Mouse (Mus musculus) intestine, embryonic 16.5 days (tissue): ENCODE measurements around the gene Lhx8. TPM values are rescaled to one million over a fixed set of nuclear protein-coding genes. Genes with fewer than 3 reads are reported as not detected.

Source experiments
- ATAC-seq: fragments of 200-750 bp; cut with Nextera tagmentation; 2 replicates; pipeline ENCODE4 v1.8.0; 2017; ENCODE audit warnings: moderate TSS enrichment, moderate library complexity
- H3K27ac ChIP-seq: fragments of 300-500 bp; sonication (generic); 2 replicates; pipeline ENCODE4 v1.5.1; 2014; ENCODE audit warnings: mild to moderate bottlenecking, low read length
- H3K27me3 ChIP-seq: fragments of 300-500 bp; sonication (generic); replicated peaks from 2 replicates; pipeline ENCODE4 v1.6.1; 2014; ENCODE audit warnings: low read length, control low read depth, mixed read lengths; ENCODE audit not compliant: control insufficient read depth, insufficient read depth
- H3K36me3 ChIP-seq: fragments of 300-500 bp; sonication (generic); 2 replicates; pipeline ENCODE4 v1.6.1; 2014; ENCODE audit warnings: low read length, control low read depth; ENCODE audit not compliant: control insufficient read depth, insufficient read depth
- H3K4me1 ChIP-seq: fragments of 300-500 bp; sonication (generic); 2 replicates; pipeline ENCODE4 v1.6.1; 2014; ENCODE audit warnings: low read length, control low read depth, mixed read lengths; ENCODE audit not compliant: control insufficient read depth, insufficient read depth
- H3K4me2 ChIP-seq: fragments of 300-500 bp; sonication (generic); 2 replicates; pipeline ENCODE4 v1.6.1; 2014; ENCODE audit warnings: low read depth, low read length, control low read depth
- H3K4me3 ChIP-seq: fragments of 300-500 bp; sonication (generic); 2 replicates; pipeline ENCODE4 v1.5.1; 2014; ENCODE audit warnings: mild to moderate bottlenecking, low read length
- H3K9ac ChIP-seq: fragments of 300-500 bp; sonication (generic); 2 replicates; pipeline ENCODE4 v1.6.1; 2014; ENCODE audit warnings: low read depth, low read length
- H3K9me3 ChIP-seq: fragments of 300-500 bp; sonication (generic); 2 replicates; pipeline ENCODE4 v1.6.1; 2016; ENCODE audit warnings: low read length, control low read depth; ENCODE audit not compliant: control insufficient read depth
- WGBS: fragments of 180-500 bp; shearing (Covaris S2); extraction: QIAGEN DNeasy Blood & Tissue Kit; methylation state at CpG from one replicate; pipeline ENCODE4 v1.1.7; 2014; 5-methylcytosine and 5-hydroxymethylcytosine counted together
- polyA plus RNA-seq: library from polyadenylated mRNA; unstranded; fragments of >200 nt; fragmentation: Nextera tagmentation; extraction: Ambion mirVana; gene quantifications from 2 replicates; pipeline ENCODE4 v1.2.1, GENCODE M21; 2015

The Lhx8 gene
- polyA plus RNA-seq, 1 experiment from 2014 or later = not detected

DNA sequence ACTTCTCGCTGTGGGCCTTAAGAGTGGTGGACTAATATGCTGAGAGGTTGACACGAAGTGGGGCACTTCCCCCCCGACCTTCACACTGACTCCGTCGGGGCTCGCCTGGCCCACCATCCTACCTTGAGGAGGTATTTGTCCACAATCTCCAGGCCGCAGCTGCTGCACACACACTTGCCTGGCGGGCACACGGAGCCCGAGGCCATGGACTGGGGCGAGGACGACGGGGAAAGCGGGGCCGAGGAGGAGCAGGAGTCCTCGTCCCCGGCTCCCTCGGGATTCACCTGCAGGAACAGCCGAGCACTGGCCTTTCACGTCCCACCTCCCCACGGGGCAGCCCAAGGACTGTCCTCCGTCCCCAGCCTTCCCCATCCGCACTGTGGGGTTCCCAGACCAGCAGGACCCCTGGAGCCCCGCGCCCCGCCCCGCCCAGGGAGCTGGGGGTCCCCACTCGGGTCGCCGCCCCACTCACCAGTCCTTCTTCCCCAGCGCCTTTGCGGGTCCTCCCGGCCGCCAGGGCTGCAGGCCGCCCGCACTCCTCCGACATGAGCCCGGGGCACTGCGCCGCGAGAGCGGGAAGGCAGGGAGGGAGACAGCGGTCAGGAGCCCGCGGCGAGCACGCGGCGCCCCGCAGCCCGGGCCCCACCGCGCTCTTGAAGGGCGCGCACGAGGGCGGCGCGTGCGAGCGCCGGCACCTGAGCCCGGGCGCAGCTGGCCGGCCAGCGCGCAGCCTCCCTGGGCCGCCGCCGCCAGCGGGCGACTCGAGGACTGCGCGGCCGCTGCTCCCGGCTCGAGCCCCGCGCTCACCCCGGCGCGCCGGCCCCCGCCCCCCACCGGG lies 2.4 kb downstream of the Lhx8 start:
- Histone ChIP-seq H3K27ac (no peak overlapping the region), H3K9ac (no peak overlapping the region), H3K27me3 (peaks cover 73% of the 10 kb centered on the region), H3K4me3 (peak overlapping the region; percentile 41), H3K36me3 (no peaks in the 10 kb centered on the region), H3K4me2 (peak overlapping the region; percentile 59), H3K9me3 (no peaks in the 10 kb centered on the region), H3K4me1 (peaks cover 14% of the 10 kb centered on the region)
- peak; percentile 76 for ATAC-seq
- under 1% methylated on average over 80 of the region's 86 CpGs for WGBS

DNA sequence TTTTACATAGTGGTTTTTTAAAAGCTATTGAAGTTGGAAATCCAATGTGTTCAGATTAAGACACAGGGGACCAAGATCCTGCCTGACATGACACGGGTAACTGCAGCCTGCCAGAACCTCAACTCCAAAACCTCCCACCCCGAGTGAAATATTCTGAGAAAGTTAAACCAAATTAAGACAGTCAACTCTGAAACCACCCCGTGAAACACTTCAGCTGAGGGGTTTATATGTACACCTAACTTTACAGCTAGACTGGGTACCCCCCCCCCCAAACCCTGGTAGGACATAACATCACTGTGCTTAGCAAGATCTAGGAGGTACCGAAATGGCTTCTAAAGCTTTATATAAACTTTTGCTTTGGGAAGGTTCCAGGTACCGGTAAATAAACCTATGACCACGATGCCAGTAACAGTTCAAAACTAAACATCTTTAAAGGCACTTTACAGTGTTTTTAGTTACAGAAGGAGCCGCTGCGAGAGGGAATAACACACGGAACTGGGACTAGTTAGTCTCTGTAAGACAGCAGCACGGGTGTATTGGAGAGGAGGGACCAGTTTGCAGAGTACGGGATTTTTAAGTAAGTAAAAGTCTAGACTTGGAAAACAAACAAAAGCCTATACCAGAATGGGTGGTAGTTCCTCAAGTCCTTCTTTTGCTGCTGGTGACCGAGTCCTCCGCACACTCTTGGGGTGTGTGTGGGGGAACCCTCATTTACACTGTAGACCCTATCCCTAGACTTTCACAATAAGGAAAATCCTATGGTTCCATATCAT lies 3.2 kb downstream of the Lhx8 start:
- Histone ChIP-seq H3K36me3 (no peaks in the 10 kb centered on the region), H3K4me3 (no peak overlapping the region), H3K4me1 (peaks cover 14% of the 10 kb centered on the region), H3K4me2 (no peak overlapping the region), H3K9me3 (no peaks in the 10 kb centered on the region), H3K27me3 (peaks cover 72% of the 10 kb centered on the region), H3K27ac (no peak overlapping the region), H3K9ac (no peak overlapping the region)
- 0 out of 2 replicates have a peak, but pooled peaks have one; percentile 9 for ATAC-seq
- 4% methylated on average over 13 of the region's 13 CpGs for WGBS

DNA sequence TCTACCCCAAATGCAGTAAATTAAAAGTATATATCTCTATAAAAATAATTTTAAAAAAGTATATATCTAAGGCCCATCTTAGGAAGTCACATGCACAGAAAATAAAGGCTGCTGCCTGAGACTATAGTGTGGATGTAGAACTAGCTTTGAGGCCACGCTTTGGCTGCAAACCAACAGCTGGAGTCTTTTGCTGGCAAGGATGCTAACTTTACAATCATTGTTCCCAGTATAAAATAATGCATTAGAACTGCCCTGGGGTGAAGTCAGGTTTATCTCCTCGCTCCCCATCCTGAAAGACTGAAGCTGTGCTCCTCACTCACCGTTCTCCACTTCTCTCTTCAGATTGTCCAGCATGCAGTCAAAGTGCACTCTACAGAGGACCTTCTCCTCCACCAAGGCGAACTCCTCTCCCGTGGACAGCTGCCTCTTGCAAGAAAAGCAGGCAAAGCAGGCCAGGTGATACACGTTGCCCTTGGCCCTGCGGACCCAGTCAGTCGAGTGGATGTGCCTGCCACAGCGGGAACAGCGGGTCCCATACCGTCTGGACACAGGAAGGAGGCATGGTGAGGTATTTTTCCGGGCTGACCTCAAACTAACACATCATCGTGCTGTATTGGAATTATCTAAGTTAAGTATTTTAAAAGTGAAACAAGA lies 8.4 kb downstream of the Lhx8 start:
- Histone ChIP-seq H3K4me3 (no peak overlapping the region), H3K36me3 (no peaks in the 10 kb centered on the region), H3K9me3 (no peaks in the 10 kb centered on the region), H3K4me2 (no peak overlapping the region), H3K4me1 (no peaks in the 10 kb centered on the region), H3K27me3 (peaks cover 43% of the 10 kb centered on the region), H3K27ac (no peak overlapping the region), H3K9ac (no peak overlapping the region)
- ATAC-seq = no peak
- 60% methylated on average over 13 of the region's 13 CpGs for WGBS

DNA sequence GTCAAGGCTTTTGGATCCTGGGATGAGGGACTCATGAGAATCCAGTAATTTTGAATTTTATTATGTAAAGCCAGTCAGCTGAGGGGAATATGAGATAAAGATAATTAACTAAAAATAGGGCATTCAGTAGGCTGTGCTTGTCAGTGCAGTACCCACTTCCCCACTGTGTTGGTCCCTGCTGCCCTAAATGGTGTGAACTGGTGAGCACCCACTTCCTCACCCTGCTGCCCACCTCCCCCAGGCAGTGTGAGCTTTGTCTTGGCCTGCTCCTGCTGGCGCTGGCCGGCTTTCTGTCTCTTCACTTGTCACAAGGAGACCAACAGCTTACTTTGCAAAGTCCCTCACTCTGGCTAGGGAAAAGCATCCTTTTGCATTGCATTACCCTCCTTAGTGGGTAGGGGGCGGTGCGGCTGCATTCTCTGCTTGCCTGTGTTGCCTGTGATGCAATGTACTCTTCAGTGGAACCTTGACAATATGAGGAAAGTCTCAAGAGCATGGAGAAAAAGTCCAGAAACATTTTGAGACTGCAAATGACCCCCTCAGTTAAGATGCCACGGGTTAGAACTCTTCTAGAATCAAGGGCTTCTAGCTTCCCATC lies 12.7 kb downstream of the Lhx8 start:
- H3K36me3 ChIP-seq = no peaks in the 10 kb centered on the region
- 19% methylated on average over 5 of the region's 5 CpGs for WGBS
- H3K27ac ChIP-seq = no peak overlapping the region
- no peaks in the 10 kb centered on the region for H3K9me3 ChIP-seq
- peaks cover 13% of the 10 kb centered on the region; the same call in 1 of the 2 replicates for H3K27me3 ChIP-seq
- H3K9ac ChIP-seq = no peak overlapping the region
- no peak overlapping the region for H3K4me2 ChIP-seq
- H3K4me3 ChIP-seq = no peak overlapping the region
- no peaks in the 10 kb centered on the region for H3K4me1 ChIP-seq
- no peak for ATAC-seq

DNA sequence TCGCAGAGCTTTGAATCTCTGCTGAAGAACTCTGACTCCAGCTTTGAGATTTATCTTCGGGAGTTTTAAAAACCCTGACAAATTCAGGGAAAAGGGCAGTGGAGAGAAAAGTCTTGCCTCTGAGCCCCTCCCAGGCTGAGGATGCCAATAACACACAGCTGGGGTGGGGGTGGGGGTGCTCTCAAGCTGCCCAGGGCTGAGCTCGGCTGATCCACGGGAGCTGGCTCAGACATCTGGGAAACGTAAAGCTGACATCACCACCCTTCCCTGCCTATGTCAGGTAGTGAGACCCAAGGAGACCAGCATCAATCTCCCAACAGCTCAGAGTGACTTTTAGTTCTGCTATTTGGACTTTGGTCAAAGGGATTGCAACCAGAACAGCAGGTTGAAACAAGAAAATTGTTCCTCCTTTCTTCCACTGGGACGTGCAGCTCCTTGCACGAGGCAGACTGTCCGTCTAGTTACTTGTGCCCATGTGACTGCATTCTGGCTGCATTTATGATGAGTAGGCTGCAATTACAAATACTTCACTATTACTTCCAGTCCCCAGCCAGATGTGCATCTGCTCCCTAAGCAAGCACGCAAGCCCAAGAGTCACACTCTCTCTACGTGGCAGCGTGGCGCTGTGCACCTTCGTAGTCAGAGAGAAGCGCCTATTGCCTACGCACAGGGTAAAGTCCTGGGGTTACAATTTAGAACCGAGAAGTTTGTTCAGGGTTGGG lies 25.1 kb downstream of the Lhx8 start:
- 52% methylated on average over 16 of the region's 16 CpGs for WGBS
- H3K4me1 ChIP-seq = no peaks in the 10 kb centered on the region
- no peak overlapping the region for H3K27ac ChIP-seq
- no peaks in the 10 kb centered on the region for H3K9me3 ChIP-seq
- H3K9ac ChIP-seq = no peak overlapping the region
- no peak overlapping the region for H3K4me2 ChIP-seq
- no peaks in the 10 kb centered on the region for H3K36me3 ChIP-seq
- H3K27me3 ChIP-seq = no peaks in the 10 kb centered on the region
- H3K4me3 ChIP-seq = no peak overlapping the region
- peak; percentile 56 for ATAC-seq

DNA sequence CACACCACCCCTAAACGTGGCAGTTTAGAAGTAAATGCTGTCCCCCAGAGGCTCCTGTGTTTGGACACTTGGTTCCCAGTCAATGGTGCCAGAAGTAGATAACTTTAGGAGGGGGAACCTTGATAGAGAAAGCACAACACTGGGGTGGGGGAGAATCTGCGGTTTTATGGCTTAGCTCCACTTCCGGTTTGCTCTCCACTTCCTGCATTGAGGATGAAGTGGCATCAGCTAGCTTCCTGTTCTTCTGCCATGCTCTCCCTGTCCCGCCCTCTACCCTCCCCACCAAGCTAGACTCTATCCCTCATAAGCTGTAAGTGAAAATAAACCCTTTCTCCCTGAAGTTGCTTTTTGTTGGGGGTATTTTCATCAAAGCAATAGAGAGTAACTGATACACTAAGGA lies 29.4 kb downstream of the Lhx8 start:
- no peaks in the 10 kb centered on the region for H3K36me3 ChIP-seq
- H3K4me2 ChIP-seq = no peak overlapping the region
- H3K9ac ChIP-seq = no peak overlapping the region
- ATAC-seq = no peak
- no peak overlapping the region for H3K4me3 ChIP-seq
- no peak overlapping the region for H3K27ac ChIP-seq
- 76% methylated on average over 4 of the region's 4 CpGs for WGBS
- H3K27me3 ChIP-seq = no peaks in the 10 kb centered on the region
- no peaks in the 10 kb centered on the region for H3K4me1 ChIP-seq
- H3K9me3 ChIP-seq = no peaks in the 10 kb centered on the region

DNA sequence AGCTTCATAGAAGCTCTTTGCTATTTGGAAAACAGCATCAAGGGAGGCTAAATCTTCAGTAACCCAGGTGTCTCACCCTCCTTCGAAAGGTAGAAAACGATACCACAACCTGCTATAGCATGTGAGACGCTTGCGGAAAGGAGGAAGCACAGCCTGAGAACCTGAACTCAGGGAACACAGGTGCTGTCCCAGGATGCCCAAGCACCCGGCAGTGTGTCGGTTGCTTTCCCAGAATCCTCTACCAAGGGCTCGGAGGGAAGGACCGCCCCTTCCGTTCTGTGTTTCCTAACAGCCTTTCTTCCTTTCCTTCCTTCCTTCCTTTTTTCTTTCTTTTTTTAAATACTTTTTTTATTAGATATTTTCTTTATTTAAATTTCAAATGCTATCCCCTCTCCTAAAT lies 30.5 kb downstream of the Lhx8 start:
- Histone ChIP-seq H3K4me3 (no peak overlapping the region), H3K27ac (no peak overlapping the region), H3K4me1 (no peaks in the 10 kb centered on the region), H3K4me2 (no peak overlapping the region), H3K27me3 (no peaks in the 10 kb centered on the region), H3K9me3 (no peaks in the 10 kb centered on the region), H3K9ac (no peak overlapping the region), H3K36me3 (no peaks in the 10 kb centered on the region)
- 92% methylated on average over 9 of the region's 9 CpGs for WGBS
- no peak for ATAC-seq

DNA sequence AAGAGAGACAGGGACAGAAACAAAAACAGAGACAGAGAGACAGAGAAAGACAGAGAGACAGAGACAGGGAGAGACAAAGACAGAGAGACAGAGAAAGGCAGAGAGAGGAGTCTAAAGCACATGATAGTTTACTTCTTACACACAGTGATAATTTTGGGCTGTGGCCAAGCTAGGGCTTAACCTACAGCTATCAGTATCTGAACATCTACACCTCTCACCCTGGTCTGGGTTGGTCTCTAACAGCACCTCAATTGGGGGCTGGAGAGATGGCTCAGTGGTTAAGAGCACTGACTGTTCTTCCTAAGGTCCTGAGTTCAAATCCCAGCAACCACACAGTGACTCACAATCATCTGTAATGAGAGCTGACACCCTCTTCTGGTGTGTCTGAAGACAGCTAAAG lies 32.0 kb downstream of the Lhx8 start:
- no peaks in the 10 kb centered on the region for H3K36me3 ChIP-seq
- H3K27ac ChIP-seq = no peak overlapping the region
- H3K4me3 ChIP-seq = no peak overlapping the region
- ATAC-seq = no peak
- H3K4me1 ChIP-seq = no peaks in the 10 kb centered on the region
- no peak overlapping the region for H3K9ac ChIP-seq
- H3K9me3 ChIP-seq = no peaks in the 10 kb centered on the region
- no peaks in the 10 kb centered on the region for H3K27me3 ChIP-seq
- no peak overlapping the region for H3K4me2 ChIP-seq
